Mouse (Mus musculus) liver, embryonic 14.5 days (tissue): Measurements from ENCODE around the gene 4930442H23Rik. TPM values are rescaled to one million over a fixed set of nuclear protein-coding genes. Genes with fewer than 3 reads are reported as not detected.
A peak's percentile ranks its signal among the peaks of the same experiment; 100 is the strongest.

Experiments
- ATAC-seq: fragments of 200-750 bp; cut with Nextera tagmentation; 2 replicates; pipeline ENCODE4 v1.8.0; 2017; ENCODE audit warnings: moderate number of reproducible peaks, mild to moderate bottlenecking, moderate library complexity; ENCODE audit not compliant: insufficient read depth
- DNase-seq, 3 experiments: peaks; one replicate each; pipeline ENCODE4 v3.0.0-alpha.2; 2012 to 2013; ENCODE audit warnings: low read depth in 3 of 3, low spot score in 3 of 3
- H3K27ac ChIP-seq: fragments of 300-500 bp; sonication (generic); 2 replicates; pipeline ENCODE4 v1.5.1; 2014; ENCODE audit warnings: moderate library complexity, mild to moderate bottlenecking, control low read depth, inconsistent platforms
- H3K27me3 ChIP-seq: fragments of 300-500 bp; sonication (generic); 2 replicates; pipeline ENCODE4 v1.6.1; 2014; ENCODE audit warnings: mild to moderate bottlenecking, low read length, moderate library complexity; ENCODE audit not compliant: control insufficient read depth, insufficient read depth
- H3K36me3 ChIP-seq: fragments of 300-500 bp; sonication (generic); replicated peaks from 2 replicates; pipeline ENCODE4 v1.6.1; 2014; ENCODE audit warnings: low read depth; ENCODE audit not compliant: control insufficient read depth, insufficient read depth
- H3K4me1 ChIP-seq, 2 experiments: fragments of 200-500 bp in 1 of 2; fragments of 300-500 bp in 1 of 2; sonication (generic) in 1 of 2; replicated peaks; 2 replicates each; pipeline ENCODE4 v1.6.1; 2012 to 2014; ENCODE audit warnings: antibody characterized with exemption in 1 of 2, inconsistent platforms in 1 of 2, low read length in 1 of 2; ENCODE audit not compliant: control insufficient read depth in 2 of 2, insufficient read depth in 2 of 2
- H3K4me2 ChIP-seq: fragments of 300-500 bp; sonication (generic); 2 replicates; pipeline ENCODE4 v1.6.1; 2014; ENCODE audit warnings: low read depth, mild to moderate bottlenecking, control low read depth, moderate library complexity
- H3K4me3 ChIP-seq, 2 experiments: fragments of 200-500 bp in 1 of 2; fragments of 300-500 bp in 1 of 2; sonication (generic) in 1 of 2; 2 replicates each; pipeline ENCODE4 v1.5.1; 2012 to 2014; ENCODE audit warnings: low read depth in 2 of 2, low read length in 2 of 2, mild to moderate bottlenecking in 2 of 2, control low read depth in 1 of 2, inconsistent platforms in 1 of 2, moderate library complexity in 1 of 2; ENCODE audit not compliant: insufficient read depth in 1 of 2
- H3K9ac ChIP-seq: fragments of 300-500 bp; sonication (generic); replicated peaks from 2 replicates; pipeline ENCODE4 v1.6.1; 2014; ENCODE audit warnings: mild to moderate bottlenecking, control low read depth, moderate library complexity
- H3K9me3 ChIP-seq: fragments of 300-500 bp; sonication (generic); 2 replicates; pipeline ENCODE4 v1.6.1; 2016; ENCODE audit warnings: low read length, mixed read lengths; ENCODE audit not compliant: control insufficient read depth
- CTCF ChIP-seq: IDR thresholded peaks from 2 replicates; pipeline ENCODE4 v1.5.1; 2016; ENCODE audit warnings: antibody characterized with exemption, low read depth, control low read depth
- EP300 ChIP-seq: IDR thresholded peaks from 2 replicates; pipeline ENCODE4 v1.6.1; 2016; ENCODE audit warnings: antibody characterized with exemption, low read depth
- WGBS: fragments of 180-500 bp; shearing (Covaris S2); extraction: QIAGEN DNeasy Blood & Tissue Kit; methylation state at CpG from one replicate; pipeline ENCODE4 v1.1.7; 2014; ENCODE audit not compliant: insufficient replicate concordance; 5-methylcytosine and 5-hydroxymethylcytosine counted together
- polyA plus RNA-seq, 2 experiments: library from polyadenylated mRNA; depleted of rRNA in 1 of 2; stranded (reverse) in 1 of 2; unstranded in 1 of 2; fragments of >200 nt; fragmentation: Nextera tagmentation in 1 of 2; extraction: Ambion mirVana in 1 of 2; gene quantifications; 2 replicates each; pipeline versions ENCODE4 v1.2.1 to v1.2.3; 2012 to 2014

The 4930442H23Rik gene
- polyA plus RNA-seq, 2 experiments = not detected

DNA sequence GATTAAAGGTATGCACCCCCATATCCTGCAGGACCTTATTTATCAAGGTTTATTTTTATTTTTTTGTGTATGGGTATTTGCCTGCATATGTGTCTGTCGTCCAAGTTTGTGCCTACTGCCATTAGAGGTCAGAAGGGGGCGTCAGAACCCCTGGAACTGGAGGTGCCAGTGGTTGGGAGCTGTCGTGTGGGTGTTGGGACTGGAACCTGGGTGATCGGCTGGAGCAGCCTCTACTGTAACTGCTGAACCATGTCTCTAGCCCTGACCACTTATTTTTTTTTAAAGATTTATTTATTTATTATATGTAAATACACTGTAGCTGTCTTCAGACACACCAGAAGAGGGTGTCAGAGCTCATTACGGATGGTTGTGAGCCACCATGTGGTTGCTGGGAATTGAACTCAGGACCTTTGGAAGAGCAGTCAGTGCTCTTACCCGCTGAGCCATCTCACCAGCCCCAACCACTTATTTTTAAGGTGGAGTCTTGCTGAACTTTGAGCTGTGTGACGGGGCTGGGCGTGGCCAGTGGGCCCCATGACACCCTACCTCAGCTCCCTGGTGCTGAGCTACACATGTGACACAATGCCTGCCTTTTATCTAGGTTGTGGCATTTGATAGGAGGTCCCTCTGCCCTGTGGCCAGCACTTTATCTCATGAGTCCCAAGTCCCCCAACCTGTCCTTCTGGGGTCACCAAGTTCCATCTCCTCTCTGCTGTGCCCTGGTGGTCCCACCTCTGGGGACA, 19.5 kb upstream of the 4930442H23Rik start:
- DNase-seq (peak; percentile 64 to 75 (median 65)), ATAC-seq (peak; percentile 84)
- Histone ChIP-seq H3K4me2 (no peak overlapping the region), H3K4me1 (peaks cover 2 to 11% of the 10 kb centered on the region in 2 experiments), H3K9me3 (no peaks in the 10 kb centered on the region), H3K27ac (peak overlapping the region; percentile 25; the same call in 1 of the 2 replicates), H3K9ac (no peak overlapping the region), H3K36me3 (no peaks in the 10 kb centered on the region), H3K27me3 (no peaks in the 10 kb centered on the region; the same call in 1 of the 2 replicates), H3K4me3 (no peak overlapping the region)
- WGBS = 21% methylated on average over 8 of the region's 8 CpGs
- TF ChIP-seq CTCF (no peak), EP300 (no peak)

DNA sequence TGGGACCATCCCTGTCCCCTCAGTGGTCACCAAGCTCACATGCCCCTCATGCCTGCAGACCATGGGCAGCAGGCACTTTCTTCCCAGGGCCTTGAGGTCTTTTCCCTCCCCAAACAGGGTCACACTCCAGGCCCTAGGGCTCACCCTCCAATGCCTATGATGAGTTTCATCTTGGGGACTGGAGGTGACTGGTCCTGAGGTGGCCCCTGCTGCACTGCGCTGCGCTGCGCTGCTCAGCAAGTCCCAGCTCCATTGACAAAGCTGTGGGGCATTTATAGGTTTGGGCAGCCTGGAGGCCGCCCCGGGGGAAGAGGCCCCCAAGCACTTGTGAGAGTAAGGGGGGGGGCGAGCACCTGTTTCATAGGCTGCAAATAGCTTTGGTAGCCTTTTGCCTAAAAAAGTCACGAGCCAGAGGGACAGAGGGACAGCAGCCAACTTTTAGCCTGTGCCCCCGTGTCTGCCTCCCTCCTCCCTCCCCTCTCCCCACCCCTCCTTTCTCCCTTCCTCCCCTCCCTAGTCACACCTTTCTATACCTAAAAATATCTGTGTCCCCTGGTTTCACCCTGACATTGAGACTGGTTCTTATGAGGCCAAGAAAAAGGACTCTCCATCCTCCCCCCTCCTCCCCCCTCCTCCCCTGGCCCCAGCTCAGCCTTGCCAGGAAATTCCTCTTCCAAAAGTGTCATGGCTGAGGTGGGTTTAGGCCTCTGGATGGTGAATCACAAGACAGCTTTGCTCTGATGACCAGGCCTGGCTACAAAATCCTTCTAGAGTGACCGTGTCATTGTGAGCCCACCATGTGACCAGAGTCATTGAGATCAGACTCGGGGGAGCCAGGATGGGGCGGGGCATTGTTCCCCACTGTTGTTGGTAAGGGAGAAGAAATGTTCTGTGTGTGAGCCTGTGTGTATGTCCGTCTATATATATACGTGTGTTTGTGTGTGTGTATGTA, 18.4 kb upstream of the 4930442H23Rik start, which contains the start of gene Nmrk2:
Gene Nmrk2 (minus strand): TSS at position 245 of the 952 bp plus-strand sequence.
- H3K27me3 ChIP-seq = no peaks in the 10 kb centered on the region; the same call in none of the 2 replicates

DNA sequence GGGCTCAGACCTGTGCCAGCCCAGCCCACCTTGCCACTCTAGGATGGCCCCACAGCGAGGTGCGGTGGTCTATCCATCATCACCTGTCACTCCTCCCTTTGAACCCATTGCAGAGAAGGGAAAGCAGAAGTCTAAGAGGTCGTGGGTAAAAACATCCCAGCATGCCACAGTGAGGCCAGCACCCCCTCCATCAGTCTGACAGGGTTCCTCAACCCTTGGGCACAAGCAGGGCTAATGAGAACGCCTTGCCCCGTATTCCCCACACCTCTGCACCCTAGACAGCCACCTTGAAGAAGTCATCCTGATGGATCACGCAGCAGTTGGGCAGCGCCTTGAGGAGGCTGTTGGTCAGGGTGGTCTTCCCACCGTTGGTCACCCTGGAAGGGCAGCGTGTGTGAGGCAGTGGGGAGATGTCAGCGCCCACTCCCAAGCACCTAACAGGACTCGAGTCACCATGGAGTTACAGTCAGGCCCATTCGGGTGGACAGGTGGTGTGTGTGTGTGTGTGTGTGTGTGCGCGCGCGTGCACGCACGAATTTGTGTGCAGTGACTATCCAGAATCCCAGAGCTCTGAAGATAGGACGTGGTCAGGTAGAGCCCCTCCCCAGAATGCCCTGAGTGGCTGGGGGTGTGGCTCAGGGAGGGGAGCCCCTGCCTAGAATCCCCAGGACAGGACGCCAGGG, 17.1 kb upstream of the 4930442H23Rik start:
- no peak overlapping the region for H3K9ac ChIP-seq
- peaks cover 2 to 11% of the 10 kb centered on the region in 2 experiments for H3K4me1 ChIP-seq
- ATAC-seq (no peak), DNase-seq (no peak)
- H3K27ac ChIP-seq = no peak overlapping the region
- no peaks in the 10 kb centered on the region for H3K36me3 ChIP-seq
- no peak for TF ChIP-seq CTCF
- no peak for TF ChIP-seq EP300
- H3K9me3 ChIP-seq = no peaks in the 10 kb centered on the region
- no peak overlapping the region for H3K4me3 ChIP-seq
- WGBS = 61% methylated on average over 20 of the region's 20 CpGs
- peaks cover 10% of the 10 kb centered on the region for H3K27me3 ChIP-seq
- H3K4me2 ChIP-seq = no peak overlapping the region

More for the DNA sequence above, 18.4 kb upstream of the 4930442H23Rik start, which contains the start of gene Nmrk2:
- ATAC-seq (no peak), DNase-seq (no peak)
- Histone ChIP-seq H3K4me3 (no peak within 1 kb of the TSS), H3K36me3 (no peaks in the 10 kb centered on the region), H3K9me3 (no peaks in the 10 kb centered on the region), H3K4me2 (no peak within 1 kb of the TSS), H3K4me1 (peaks cover 2 to 11% of the 10 kb centered on the region in 2 experiments), H3K27ac (no peak within 1 kb of the TSS), H3K9ac (no peak within 1 kb of the TSS)
- WGBS = 65% methylated on average over 13 of the region's 13 CpGs
- no peak for TF ChIP-seq CTCF
- TF ChIP-seq EP300 = no peak

- H3K9ac ChIP-seq = no peak overlapping the region
- H3K27me3 ChIP-seq = peaks cover 15% of the 10 kb centered on the region
- no peaks in the 10 kb centered on the region for H3K36me3 ChIP-seq
- no peak overlapping the region for H3K4me2 ChIP-seq
- 78% methylated on average over 13 of the region's 13 CpGs for WGBS
- H3K27ac ChIP-seq = no peak overlapping the region
- H3K4me3 ChIP-seq = no peak overlapping the region
- H3K4me1 ChIP-seq = peaks cover 2 to 11% of the 10 kb centered on the region in 2 experiments
- H3K9me3 ChIP-seq = no peaks in the 10 kb centered on the region
- TF ChIP-seq EP300 (no peak), CTCF (no peak)
- DNase-seq = no peak
- no peak for ATAC-seq
Measured at GRCm38 (mm10) chr10:81200141-81200540, 16.5 kb upstream of the 4930442H23Rik start.
